Mouse (Mus musculus): ENCODE results near the gene Gpr19. TPM values are rescaled to one million over a fixed set of nuclear protein-coding genes. Genes with fewer than 3 reads are reported as not detected.
A peak's percentile ranks its signal among the peaks of the same experiment; 100 is the strongest.

The Gpr19 gene
- polyA plus RNA-seq, 1 experiment, result 6.6 TPM

DNA sequence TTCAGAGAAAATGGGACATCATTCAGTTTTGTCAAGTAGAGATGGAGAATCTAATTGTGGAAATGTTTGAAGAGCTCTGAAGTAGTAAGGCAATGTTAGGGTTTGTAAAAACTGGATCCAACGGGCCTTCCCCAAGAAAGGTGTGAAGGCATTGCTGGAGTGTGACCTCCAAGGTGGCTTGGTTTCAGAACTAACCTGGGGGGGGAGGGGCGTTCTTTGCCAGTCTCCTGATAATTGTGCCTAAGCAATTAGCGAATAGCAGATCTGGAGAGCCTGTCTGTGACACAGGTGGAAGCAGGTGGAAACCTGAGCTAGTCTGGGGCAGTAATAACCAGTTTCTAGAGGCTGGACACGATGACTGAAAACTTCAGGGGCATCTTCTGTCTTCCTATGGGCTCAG, 52.7 kb downstream of the Gpr19 start:
- TF ChIP-seq POLR2A (IDR thresholded peaks at IDR 0.05; ENCODE audit: borderline replicate concordance, low read depth, low read length), result no peak
- TF ChIP-seq CTCF (IDR thresholded peaks at IDR 0.05; ENCODE audit: low read depth, low read length), result no peak
- peaks cover 13% of the 10 kb centered on the region for H3K4me1 ChIP-seq (ENCODE audit: control insufficient read depth, insufficient read depth, low read length)
- no peak overlapping the region for H3K27ac ChIP-seq (ENCODE audit: insufficient read depth, low read depth, low read length)
- no peak overlapping the region for H3K4me3 ChIP-seq (ENCODE audit: insufficient read depth, low read length)

DNA sequence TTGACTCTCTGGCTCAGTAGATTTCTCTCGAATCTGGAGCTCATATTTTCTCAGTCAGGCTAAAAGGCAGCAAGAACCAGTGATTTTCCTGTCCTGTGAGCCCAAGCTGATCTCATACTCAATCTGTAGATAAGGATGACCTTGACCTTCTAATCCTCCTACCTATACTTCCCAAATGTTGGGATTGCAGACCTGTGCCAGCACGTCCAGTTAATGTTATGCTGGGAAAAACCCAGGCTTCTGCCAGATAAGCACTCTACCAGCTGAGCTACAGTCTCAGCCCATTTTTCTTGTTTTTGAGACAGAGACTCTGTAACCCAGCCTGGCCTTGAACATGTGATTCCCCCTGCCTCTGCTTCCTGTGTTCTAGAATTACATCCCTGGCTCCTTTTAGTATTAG, 58.0 kb downstream of the Gpr19 start:
- Histone ChIP-seq H3K4me3 (ENCODE audit: insufficient read depth, low read length) (no peak overlapping the region), H3K4me1 (ENCODE audit: control insufficient read depth, insufficient read depth, low read length) (peaks cover 3% of the 10 kb centered on the region; the same call in 1 of the 2 replicates), H3K27ac (ENCODE audit: insufficient read depth, low read depth, low read length) (no peak overlapping the region)
- TF ChIP-seq POLR2A (IDR thresholded peaks at IDR 0.05; ENCODE audit: borderline replicate concordance, low read depth, low read length) (no peak), CTCF (IDR thresholded peaks at IDR 0.05; ENCODE audit: low read depth, low read length) (no peak)

DNA sequence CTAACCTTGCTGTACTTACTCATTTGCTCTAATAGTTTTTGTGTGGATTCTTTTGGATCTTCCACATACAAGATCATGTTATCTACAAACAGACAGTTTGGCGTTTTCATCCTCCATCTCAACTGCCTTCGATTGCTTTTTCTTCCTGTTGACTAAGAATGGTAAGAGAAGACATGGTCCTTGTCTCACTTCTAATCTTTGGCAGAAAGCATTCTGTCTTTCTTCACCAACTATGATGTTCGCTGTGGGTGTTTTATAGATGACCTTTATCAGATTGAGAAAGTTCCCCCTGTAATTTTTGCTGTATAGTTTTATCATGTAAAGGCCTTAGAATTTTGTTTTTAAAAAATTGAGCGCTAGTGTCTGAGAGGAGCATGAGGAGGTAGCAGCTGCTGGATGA, 60.3 kb downstream of the Gpr19 start:
- no peak for TF ChIP-seq CTCF (IDR thresholded peaks at IDR 0.05; ENCODE audit: low read depth, low read length)
- TF ChIP-seq POLR2A (IDR thresholded peaks at IDR 0.05; ENCODE audit: borderline replicate concordance, low read depth, low read length), result no peak
- peaks cover 3% of the 10 kb centered on the region; the same call in 1 of the 2 replicates for H3K4me1 ChIP-seq (ENCODE audit: control insufficient read depth, insufficient read depth, low read length)
- no peak overlapping the region for H3K4me3 ChIP-seq (ENCODE audit: insufficient read depth, low read length)
- no peak overlapping the region for H3K27ac ChIP-seq (ENCODE audit: insufficient read depth, low read depth, low read length)

- H3K4me1 ChIP-seq (ENCODE audit: control insufficient read depth, insufficient read depth, low read length), result peaks cover 6% of the 10 kb centered on the region
- no peak overlapping the region for H3K27ac ChIP-seq (ENCODE audit: insufficient read depth, low read depth, low read length)
- no peak overlapping the region for H3K4me3 ChIP-seq (ENCODE audit: insufficient read depth, low read length)
- TF ChIP-seq POLR2A (IDR thresholded peaks at IDR 0.05; ENCODE audit: borderline replicate concordance, low read depth, low read length), result no peak
- no peak for TF ChIP-seq CTCF (IDR thresholded peaks at IDR 0.05; ENCODE audit: low read depth, low read length)
These were observed 63.7 kb downstream of the Gpr19 start for GRCm38 (mm10) chr6:134834585-134835251.

- TF ChIP-seq POLR2A (IDR thresholded peaks at IDR 0.05; ENCODE audit: borderline replicate concordance, low read depth, low read length), result no peak
- no peak for TF ChIP-seq CTCF (IDR thresholded peaks at IDR 0.05; ENCODE audit: low read depth, low read length)
- peaks cover 11% of the 10 kb centered on the region for H3K4me1 ChIP-seq (ENCODE audit: control insufficient read depth, insufficient read depth, low read length)
- H3K4me3 ChIP-seq (ENCODE audit: insufficient read depth, low read length), result peak overlapping the region; percentile 89
- no peak overlapping the region for H3K27ac ChIP-seq (ENCODE audit: insufficient read depth, low read depth, low read length)
These were observed 67.6 kb downstream of the Gpr19 start for GRCm38 (mm10) chr6:134830776-134831175.

- Histone ChIP-seq H3K27ac (ENCODE audit: insufficient read depth, low read depth, low read length) (peak within 1 kb of the TSS; percentile 93), H3K4me1 (ENCODE audit: control insufficient read depth, insufficient read depth, low read length) (peaks cover 13% of the 10 kb centered on the region), H3K4me3 (ENCODE audit: insufficient read depth, low read length) (peak within 1 kb of the TSS; percentile 89)
- TF ChIP-seq CTCF (IDR thresholded peaks at IDR 0.05; ENCODE audit: low read depth, low read length), result no peak
- peak; percentile 68; the same call in 1 of the 2 replicates for TF ChIP-seq POLR2A (IDR thresholded peaks at IDR 0.05; ENCODE audit: borderline replicate concordance, low read depth, low read length)
These were observed 68.3 kb downstream of the Gpr19 start, which contains the start of gene Crebl2 for GRCm38 (mm10) chr6:134829786-134830700. Crebl2 (plus strand) TSS chr6:134830154.

DNA sequence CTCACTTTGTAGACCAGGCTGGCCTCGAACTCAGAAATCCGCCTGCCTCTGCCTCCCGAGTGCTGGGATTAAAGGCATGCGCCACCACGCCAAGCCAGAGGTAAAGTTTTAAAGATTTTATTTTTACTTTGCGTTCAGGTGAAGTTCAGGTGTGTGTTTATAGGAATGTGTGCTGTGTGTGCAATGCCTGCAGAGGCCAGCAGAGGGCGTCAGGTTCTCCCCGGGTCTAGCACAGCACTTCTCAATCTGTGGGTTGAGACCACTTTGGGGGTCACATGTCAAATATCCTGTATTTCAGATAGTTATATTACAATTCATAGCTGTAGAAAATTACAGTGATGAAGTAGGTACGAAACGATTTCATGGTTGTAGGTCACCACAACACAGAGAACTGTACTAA, 75.5 kb downstream of the Gpr19 start:
- Histone ChIP-seq H3K4me1 (ENCODE audit: control insufficient read depth, insufficient read depth, low read length) (peaks cover 18% of the 10 kb centered on the region), H3K4me3 (ENCODE audit: insufficient read depth, low read length) (no peak overlapping the region), H3K27ac (ENCODE audit: insufficient read depth, low read depth, low read length) (no peak overlapping the region)
- TF ChIP-seq CTCF (IDR thresholded peaks at IDR 0.05; ENCODE audit: low read depth, low read length) (peak; percentile 66), POLR2A (IDR thresholded peaks at IDR 0.05; ENCODE audit: borderline replicate concordance, low read depth, low read length) (no peak)

DNA sequence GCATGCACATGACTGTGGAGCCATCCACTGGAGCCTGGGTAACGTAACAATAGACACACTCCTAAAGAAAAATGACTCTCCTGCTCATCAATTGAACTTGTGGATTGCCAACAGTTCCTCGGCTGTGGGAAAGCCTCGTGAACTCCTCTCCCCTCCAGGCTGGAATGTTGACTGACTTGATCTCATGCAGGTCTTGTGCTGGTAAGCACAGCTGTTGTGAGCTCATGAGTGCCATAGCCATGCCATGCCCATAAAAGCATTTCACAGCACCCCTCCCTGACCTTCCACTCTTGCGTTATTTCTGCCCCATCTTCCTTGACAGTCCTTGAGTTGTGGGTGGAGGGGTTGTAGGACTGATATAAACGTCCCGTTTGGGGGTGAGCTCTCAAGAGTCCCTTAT, 78.0 kb downstream of the Gpr19 start:
- Histone ChIP-seq H3K4me3 (ENCODE audit: insufficient read depth, low read length) (no peak overlapping the region), H3K4me1 (ENCODE audit: control insufficient read depth, insufficient read depth, low read length) (peaks cover 18% of the 10 kb centered on the region), H3K27ac (ENCODE audit: insufficient read depth, low read depth, low read length) (no peak overlapping the region)
- no peak for TF ChIP-seq CTCF (IDR thresholded peaks at IDR 0.05; ENCODE audit: low read depth, low read length)
- no peak for TF ChIP-seq POLR2A (IDR thresholded peaks at IDR 0.05; ENCODE audit: borderline replicate concordance, low read depth, low read length)

DNA sequence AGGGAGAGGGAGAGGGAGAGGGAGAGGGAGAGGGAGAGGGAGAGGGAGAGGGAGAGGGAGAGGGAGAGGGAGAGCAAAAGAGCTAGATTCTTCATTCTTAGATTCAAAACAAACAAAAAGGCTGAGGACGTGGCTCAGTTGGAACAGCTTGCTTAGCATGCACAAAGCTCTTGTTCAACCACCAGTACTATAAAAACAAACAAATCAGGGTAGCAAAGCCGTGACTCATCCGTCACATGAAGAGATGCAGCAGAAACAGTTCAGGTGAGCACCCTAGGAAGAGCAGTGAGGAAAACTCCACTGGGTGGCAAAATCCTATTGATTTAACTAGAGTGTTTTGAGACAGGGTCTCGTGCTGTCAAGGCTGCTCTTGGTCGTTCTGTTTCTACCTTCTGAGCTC, 78.6 kb downstream of the Gpr19 start:
- Histone ChIP-seq H3K4me1 (ENCODE audit: control insufficient read depth, insufficient read depth, low read length) (peaks cover 13% of the 10 kb centered on the region), H3K4me3 (ENCODE audit: insufficient read depth, low read length) (no peak overlapping the region), H3K27ac (ENCODE audit: insufficient read depth, low read depth, low read length) (no peak overlapping the region)
- no peak for TF ChIP-seq POLR2A (IDR thresholded peaks at IDR 0.05; ENCODE audit: borderline replicate concordance, low read depth, low read length)
- TF ChIP-seq CTCF (IDR thresholded peaks at IDR 0.05; ENCODE audit: low read depth, low read length), result no peak

Other genes with a start within 250 kb of the Gpr19 start
- gene Dusp16, start 106.0 kb downstream of the Gpr19 start, polyA plus RNA-seq (2012; ENCODE audit: insufficient read depth, insufficient read length, missing spikeins), result 4.3 and 6.9 TPM in 2 replicates
- gene Crebl2, start 68.4 kb downstream of the Gpr19 start, polyA plus RNA-seq (2012; ENCODE audit: insufficient read depth, insufficient read length, missing spikeins), result 14.0 and 14.2 TPM in 2 replicates
- gene Cdkn1b, start 21.8 kb upstream of the Gpr19 start, polyA plus RNA-seq (2012; ENCODE audit: insufficient read depth, insufficient read length, missing spikeins), result 84.8 and 88.6 TPM in 2 replicates
- 0.29 and 0.36 TPM in 2 replicates for gene Apold1, start 83.1 kb upstream of the Gpr19 start, polyA plus RNA-seq (2012; ENCODE audit: insufficient read depth, insufficient read length, missing spikeins)
- gene Ddx47, start 113.0 kb upstream of the Gpr19 start, polyA plus RNA-seq (2012; ENCODE audit: insufficient read depth, insufficient read length, missing spikeins), result 70.4 and 73.4 TPM in 2 replicates
- gene Gprc5a, start 167.1 kb upstream of the Gpr19 start, polyA plus RNA-seq (2012; ENCODE audit: insufficient read depth, insufficient read length, missing spikeins), result not detected in 2 replicates
- not detected in 2 replicates for gene Gprc5d, start 219.7 kb upstream of the Gpr19 start, polyA plus RNA-seq (2012; ENCODE audit: insufficient read depth, insufficient read length, missing spikeins)

Measured in bone marrow macrophage, adult 2 months (primary cell).